Mouse (Mus musculus): Measurements from ENCODE around the gene Hnrnph1.

DNA sequence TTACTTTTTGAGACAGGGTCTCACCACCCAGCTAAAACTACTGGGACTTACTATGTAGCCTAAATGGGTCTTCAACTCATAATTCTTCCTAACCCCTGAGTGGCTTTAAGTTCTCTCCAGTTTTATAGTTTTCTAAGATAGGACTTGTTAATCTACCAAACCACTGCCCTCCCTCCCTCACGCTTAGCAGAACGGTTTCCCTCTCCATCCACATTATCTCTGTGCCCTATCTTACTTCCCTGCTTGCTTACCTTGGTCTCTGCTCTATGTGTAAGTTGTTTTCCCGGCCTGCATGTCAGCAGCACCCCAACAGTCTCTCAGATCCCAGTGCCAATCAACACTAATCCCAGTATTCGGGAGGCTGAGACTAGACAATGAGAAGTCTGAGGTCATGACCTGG lies 39.9 kb upstream of the Hnrnph1 start:
- TF ChIP-seq CTCF (IDR thresholded peaks at IDR 0.05; ENCODE audit: control insufficient read depth, insufficient read depth, insufficient replicate concordance, low read depth, low read length), result no peak
- TF ChIP-seq POLR2A (IDR thresholded peaks at IDR 0.05; ENCODE audit: control insufficient read depth, low read depth, low read length), result no peak
